Mouse (Mus musculus): ENCODE data around the gene Zhx3. TPM values are rescaled to one million over a fixed set of nuclear protein-coding genes. Genes with fewer than 3 reads are reported as not detected.

Gene Zhx3
- polyA plus RNA-seq, 1 experiment: 4.8 TPM

GRCm38 (mm10) chr2:160729436-160729835, 143.4 kb downstream of the Zhx3 start:
- Histone ChIP-seq H3K79me3 (ENCODE audit: low read depth) (peaks cover 22% of the 10 kb centered on the region), H3ac (ENCODE audit: control insufficient read depth, insufficient read length, low read depth) (no peak overlapping the region), H3K4me3 (ENCODE audit: insufficient read depth, poor library complexity, severe bottlenecking) (no peak overlapping the region), H3K27me3 (ENCODE audit: control insufficient read depth, insufficient read depth, insufficient read length) (no peaks in the 10 kb centered on the region), H3K79me2 (ENCODE audit: control insufficient read depth, insufficient read depth) (peaks cover 29% of the 10 kb centered on the region), H3K36me3 (ENCODE audit: control insufficient read depth, insufficient read depth) (peaks cover 18% of the 10 kb centered on the region)
- no peak for TF ChIP-seq FOSL1 (IDR thresholded peaks at IDR 0.05; ENCODE audit: insufficient read depth, low read length, poor library complexity, severe bottlenecking)
- no peak for TF ChIP-seq CTCF (IDR thresholded peaks at IDR 0.05; ENCODE audit: control insufficient read depth, insufficient read depth, insufficient read length)
- TF ChIP-seq CEBPB (IDR thresholded peaks at IDR 0.05; ENCODE audit: low read depth): no peak
- TF ChIP-seq MYOG (IDR thresholded peaks at IDR 0.05; ENCODE audit: control insufficient read depth, extremely low read depth, insufficient read length): no peak
- TF ChIP-seq MYOD1 (IDR thresholded peaks at IDR 0.05; ENCODE audit: control insufficient read depth, insufficient read length, low read depth): no peak
- TF ChIP-seq USF1 (IDR thresholded peaks at IDR 0.05; ENCODE audit: low read depth): no peak
- no peak for TF ChIP-seq MAX (IDR thresholded peaks at IDR 0.05)

GRCm38 (mm10) chr2:160728972-160729371, 143.8 kb downstream of the Zhx3 start:
- H3K27me3 ChIP-seq (ENCODE audit: control insufficient read depth, insufficient read depth, insufficient read length): no peaks in the 10 kb centered on the region
- peaks cover 18% of the 10 kb centered on the region for H3K79me3 ChIP-seq (ENCODE audit: low read depth)
- no peak overlapping the region for H3ac ChIP-seq (ENCODE audit: control insufficient read depth, insufficient read length, low read depth)
- TF ChIP-seq FOSL1 (IDR thresholded peaks at IDR 0.05; ENCODE audit: insufficient read depth, low read length, poor library complexity, severe bottlenecking): no peak
- TF ChIP-seq MAX (IDR thresholded peaks at IDR 0.05): no peak
- TF ChIP-seq MYOD1 (IDR thresholded peaks at IDR 0.05; ENCODE audit: control insufficient read depth, insufficient read length, low read depth): no peak
- no peak for TF ChIP-seq USF1 (IDR thresholded peaks at IDR 0.05; ENCODE audit: low read depth)
- no peak for TF ChIP-seq MYOG (IDR thresholded peaks at IDR 0.05; ENCODE audit: control insufficient read depth, extremely low read depth, insufficient read length)
- TF ChIP-seq CTCF (IDR thresholded peaks at IDR 0.05; ENCODE audit: control insufficient read depth, insufficient read depth, insufficient read length): no peak
- H3K79me2 ChIP-seq (ENCODE audit: control insufficient read depth, insufficient read depth): peaks cover 25% of the 10 kb centered on the region
- peaks cover 23% of the 10 kb centered on the region for H3K36me3 ChIP-seq (ENCODE audit: control insufficient read depth, insufficient read depth)
- H3K4me3 ChIP-seq (ENCODE audit: insufficient read depth, poor library complexity, severe bottlenecking): no peak overlapping the region

- Histone ChIP-seq H3K4me3 (ENCODE audit: insufficient read depth, poor library complexity, severe bottlenecking) (no peak overlapping the region), H3K27me3 (ENCODE audit: control insufficient read depth, insufficient read depth, insufficient read length) (no peaks in the 10 kb centered on the region), H3K36me3 (ENCODE audit: control insufficient read depth, insufficient read depth) (peaks cover 50% of the 10 kb centered on the region), H3K79me2 (ENCODE audit: control insufficient read depth, insufficient read depth) (no peaks in the 10 kb centered on the region), H3ac (ENCODE audit: control insufficient read depth, insufficient read length, low read depth) (no peak overlapping the region), H3K79me3 (ENCODE audit: low read depth) (no peaks in the 10 kb centered on the region)
- no peak for TF ChIP-seq CTCF (IDR thresholded peaks at IDR 0.05; ENCODE audit: control insufficient read depth, insufficient read depth, insufficient read length)
- no peak for TF ChIP-seq MYOD1 (IDR thresholded peaks at IDR 0.05; ENCODE audit: control insufficient read depth, insufficient read length, low read depth)
- no peak for TF ChIP-seq MYOG (IDR thresholded peaks at IDR 0.05; ENCODE audit: control insufficient read depth, extremely low read depth, insufficient read length)
These were observed 146.6 kb downstream of the Zhx3 start for GRCm38 (mm10) chr2:160725877-160726864.

GRCm38 (mm10) chr2:160724536-160724935, 148.3 kb downstream of the Zhx3 start:
- Histone ChIP-seq H3ac (ENCODE audit: control insufficient read depth, insufficient read length, low read depth) (no peak overlapping the region), H3K79me2 (ENCODE audit: control insufficient read depth, insufficient read depth) (no peaks in the 10 kb centered on the region), H3K27me3 (ENCODE audit: control insufficient read depth, insufficient read depth, insufficient read length) (no peaks in the 10 kb centered on the region), H3K36me3 (ENCODE audit: control insufficient read depth, insufficient read depth) (peaks cover 66% of the 10 kb centered on the region), H3K79me3 (ENCODE audit: low read depth) (no peaks in the 10 kb centered on the region), H3K4me3 (ENCODE audit: insufficient read depth, poor library complexity, severe bottlenecking) (no peak overlapping the region)
- TF ChIP-seq MYOD1 (IDR thresholded peaks at IDR 0.05; ENCODE audit: control insufficient read depth, insufficient read length, low read depth): no peak
- no peak for TF ChIP-seq CEBPB (IDR thresholded peaks at IDR 0.05; ENCODE audit: low read depth)
- TF ChIP-seq FOSL1 (IDR thresholded peaks at IDR 0.05; ENCODE audit: insufficient read depth, low read length, poor library complexity, severe bottlenecking): no peak
- TF ChIP-seq MYOG (IDR thresholded peaks at IDR 0.05; ENCODE audit: control insufficient read depth, extremely low read depth, insufficient read length): no peak
- no peak for TF ChIP-seq CTCF (IDR thresholded peaks at IDR 0.05; ENCODE audit: control insufficient read depth, insufficient read depth, insufficient read length)
- TF ChIP-seq MAX (IDR thresholded peaks at IDR 0.05): no peak
- TF ChIP-seq USF1 (IDR thresholded peaks at IDR 0.05; ENCODE audit: low read depth): no peak

GRCm38 (mm10) chr2:160723613-160724375, 149.0 kb downstream of the Zhx3 start:
- TF ChIP-seq CTCF (IDR thresholded peaks at IDR 0.05; ENCODE audit: control insufficient read depth, insufficient read depth, insufficient read length): no peak
- no peak for TF ChIP-seq MAX (IDR thresholded peaks at IDR 0.05)
- no peak for TF ChIP-seq CEBPB (IDR thresholded peaks at IDR 0.05; ENCODE audit: low read depth)
- TF ChIP-seq FOSL1 (IDR thresholded peaks at IDR 0.05; ENCODE audit: insufficient read depth, low read length, poor library complexity, severe bottlenecking): no peak
- TF ChIP-seq MYOG (IDR thresholded peaks at IDR 0.05; ENCODE audit: control insufficient read depth, extremely low read depth, insufficient read length): no peak
- no peak for TF ChIP-seq MYOD1 (IDR thresholded peaks at IDR 0.05; ENCODE audit: control insufficient read depth, insufficient read length, low read depth)
- no peak for TF ChIP-seq USF1 (IDR thresholded peaks at IDR 0.05; ENCODE audit: low read depth)
- Histone ChIP-seq H3K4me3 (ENCODE audit: insufficient read depth, poor library complexity, severe bottlenecking) (no peak overlapping the region), H3K36me3 (ENCODE audit: control insufficient read depth, insufficient read depth) (peaks cover 74% of the 10 kb centered on the region)

More at GRCm38 (mm10) chr2:160723613-160724375, 149.0 kb downstream of the Zhx3 start:
- Histone ChIP-seq H3ac (ENCODE audit: control insufficient read depth, insufficient read length, low read depth) (no peak overlapping the region), H3K27me3 (ENCODE audit: control insufficient read depth, insufficient read depth, insufficient read length) (no peaks in the 10 kb centered on the region), H3K79me2 (ENCODE audit: control insufficient read depth, insufficient read depth) (no peaks in the 10 kb centered on the region), H3K79me3 (ENCODE audit: low read depth) (no peaks in the 10 kb centered on the region)

Measured in C2C12 (cell line).